Mouse (Mus musculus) kidney, adult 2 months (tissue): Measurements from ENCODE around the gene Hist3h2a.

Experiments used
- CTCF ChIP-seq: fragments of 200-500 bp; conservative IDR thresholded peaks from 2 replicates; pipeline ENCODE4 v1.5.1; 2011; ENCODE audit warnings: low read depth, mild to moderate bottlenecking, control low read depth, low read length, moderate library complexity, mixed read lengths; ENCODE audit not compliant: insufficient read depth, insufficient read length
- POLR2A ChIP-seq: fragments of 200-500 bp; IDR thresholded peaks from one replicate; pipeline ENCODE4 v1.6.1; 2011; ENCODE audit warnings: low read depth, low read length, control low read depth

GRCm38 (mm10) chr11:58963543-58963942, 9.1 kb downstream of the Hist3h2a start:
- no peak for TF ChIP-seq CTCF
- no peak for TF ChIP-seq POLR2A
